Mouse (Mus musculus) E14TG2a.4 (cell line): Measurements from ENCODE around the gene Psmd8.

Experiments used
- H3K27me3 ChIP-seq: 2 replicates; pipeline ENCODE4 v1.6.1; 2014; ENCODE audit warnings: low read length, control low read depth; ENCODE audit not compliant: insufficient read depth
- H3K36me3 ChIP-seq: 2 replicates; pipeline ENCODE4 v1.6.1; 2014; ENCODE audit warnings: low read length, control low read depth; ENCODE audit not compliant: insufficient read depth
- H3K4me1 ChIP-seq: replicated peaks from 2 replicates; pipeline ENCODE4 v1.6.1; 2014; ENCODE audit warnings: low read depth, low read length, control low read depth
- H3K4me3 ChIP-seq: replicated peaks from 2 replicates; pipeline ENCODE4 v1.5.1; 2014; ENCODE audit warnings: mild to moderate bottlenecking, low read length
- H3K9me3 ChIP-seq: 2 replicates; pipeline ENCODE4 v1.6.1; 2014; ENCODE audit warnings: low read length, control low read depth
- CTCF ChIP-seq: conservative IDR thresholded peaks from 2 replicates; pipeline ENCODE4 v1.5.1; 2014; ENCODE audit warnings: low read length
- NANOG ChIP-seq: IDR thresholded peaks from 2 replicates; pipeline ENCODE4 v1.6.1; 2014; ENCODE audit warnings: borderline replicate concordance, low read length, mixed read lengths
- POU5F1 ChIP-seq: IDR thresholded peaks from 2 replicates; pipeline ENCODE4 v1.6.1; 2014; ENCODE audit warnings: low read length, borderline replicate concordance

The Psmd8 gene

GRCm38 (mm10) chr7:29172390-29173016 lies 8.0 kb downstream of the Psmd8 start:
- peaks cover 55% of the 10 kb centered on the region for H3K4me1 ChIP-seq
- peaks cover 49% of the 10 kb centered on the region for H3K36me3 ChIP-seq
- peaks cover 32% of the 10 kb centered on the region for H3K27me3 ChIP-seq
- TF ChIP-seq POU5F1, result no peak
- no peak for TF ChIP-seq CTCF
- TF ChIP-seq NANOG, result no peak
- no peaks in the 10 kb centered on the region for H3K9me3 ChIP-seq
- H3K4me3 ChIP-seq, result peak overlapping the region; percentile 88

GRCm38 (mm10) chr7:29171562-29172097 lies 8.9 kb downstream of the Psmd8 start:
- H3K4me3 ChIP-seq, result peak overlapping the region; percentile 88
- peaks cover 55% of the 10 kb centered on the region for H3K4me1 ChIP-seq
- peaks cover 32% of the 10 kb centered on the region for H3K27me3 ChIP-seq
- TF ChIP-seq POU5F1 (no peak), NANOG (no peak), CTCF (no peak)
- H3K9me3 ChIP-seq, result no peaks in the 10 kb centered on the region
- peaks cover 41% of the 10 kb centered on the region for H3K36me3 ChIP-seq

GRCm38 (mm10) chr7:29170755-29171561 lies 9.5 kb downstream of the Psmd8 start:
- TF ChIP-seq CTCF (no peak), NANOG (no peak), POU5F1 (no peak)

GRCm38 (mm10) chr7:29170066-29170754 lies 10.3 kb downstream of the Psmd8 start, which contains the start of the genes Ggn and Spred3:
Ggn (plus strand) TSS chr7:29170210.
Spred3 (minus strand) TSS chr7:29170411.
- peak within 1 kb of the TSS; percentile 88 for H3K4me3 ChIP-seq
- no peak for TF ChIP-seq CTCF
- no peak for TF ChIP-seq POU5F1
- no peaks in the 10 kb centered on the region for H3K9me3 ChIP-seq
- H3K36me3 ChIP-seq, result peaks cover 35% of the 10 kb centered on the region
- peaks cover 36% of the 10 kb centered on the region for H3K27me3 ChIP-seq
- H3K4me1 ChIP-seq, result peaks cover 55% of the 10 kb centered on the region

More at GRCm38 (mm10) chr7:29170755-29171561, 9.5 kb downstream of the Psmd8 start:
- peak overlapping the region; percentile 88 for H3K4me3 ChIP-seq
- H3K36me3 ChIP-seq, result peaks cover 40% of the 10 kb centered on the region
- H3K27me3 ChIP-seq, result peaks cover 36% of the 10 kb centered on the region
- peaks cover 55% of the 10 kb centered on the region for H3K4me1 ChIP-seq
- H3K9me3 ChIP-seq, result no peaks in the 10 kb centered on the region

GRCm38 (mm10) chr7:29169231-29170065 lies 11.1 kb downstream of the Psmd8 start:
- Histone ChIP-seq H3K9me3 (no peaks in the 10 kb centered on the region), H3K4me1 (peaks cover 58% of the 10 kb centered on the region), H3K4me3 (peak overlapping the region; percentile 88), H3K27me3 (peaks cover 36% of the 10 kb centered on the region), H3K36me3 (peaks cover 27% of the 10 kb centered on the region)
- TF ChIP-seq CTCF (no peak), NANOG (no peak), POU5F1 (no peak)

- peaks cover 36% of the 10 kb centered on the region for H3K27me3 ChIP-seq
- H3K4me1 ChIP-seq, result peaks cover 62% of the 10 kb centered on the region
- H3K36me3 ChIP-seq, result peaks cover 21% of the 10 kb centered on the region
- TF ChIP-seq POU5F1 (no peak), NANOG (no peak), CTCF (no peak)
- H3K4me3 ChIP-seq, result peak overlapping the region; percentile 88
- no peaks in the 10 kb centered on the region for H3K9me3 ChIP-seq
Observed at GRCm38 (mm10) chr7:29168791-29169230, 11.7 kb downstream of the Psmd8 start.

GRCm38 (mm10) chr7:29168121-29168695 lies 12.3 kb downstream of the Psmd8 start:
- Histone ChIP-seq H3K4me1 (peaks cover 66% of the 10 kb centered on the region), H3K9me3 (no peaks in the 10 kb centered on the region), H3K27me3 (peaks cover 31% of the 10 kb centered on the region), H3K4me3 (peak overlapping the region; percentile 88), H3K36me3 (peaks cover 15% of the 10 kb centered on the region)
- TF ChIP-seq POU5F1 (no peak), CTCF (no peak), NANOG (no peak)
